Mouse (Mus musculus): Measurements from ENCODE around the gene Uchl3.

Gene Uchl3

GRCm38 (mm10) chr14:101666536-101666935, 12.8 kb downstream of the Uchl3 start:
- DNase-seq (ENCODE audit: low read depth, low spot score), result no peak

- DNase-seq (ENCODE audit: low read depth, low spot score), result no peak
These were observed 14.9 kb downstream of the Uchl3 start for GRCm38 (mm10) chr14:101668626-101669025.

GRCm38 (mm10) chr14:101672226-101672625, 18.5 kb downstream of the Uchl3 start:
- no peak for DNase-seq (ENCODE audit: low read depth, low spot score)

GRCm38 (mm10) chr14:101687696-101688095, 33.9 kb downstream of the Uchl3 start:
- no peak for DNase-seq (ENCODE audit: low read depth, low spot score)

- no peak for DNase-seq (ENCODE audit: low read depth, low spot score)
These were observed 34.6 kb downstream of the Uchl3 start for GRCm38 (mm10) chr14:101688406-101688805.

GRCm38 (mm10) chr14:101704479-101704878, 50.7 kb downstream of the Uchl3 start:
- DNase-seq (ENCODE audit: low read depth, low spot score), result no peak

GRCm38 (mm10) chr14:101707088-101707487, 53.3 kb downstream of the Uchl3 start:
- DNase-seq (ENCODE audit: low read depth, low spot score), result no peak

GRCm38 (mm10) chr14:101714414-101714813, 60.6 kb downstream of the Uchl3 start:
- DNase-seq (ENCODE audit: low read depth, low spot score), result no peak

GRCm38 (mm10) chr14:101729237-101729971, 75.6 kb downstream of the Uchl3 start, which contains the start of the genes Gm9922 and Lmo7:
Gene Gm9922 (minus strand): TSS chr14:101729814.
Gene Lmo7 (plus strand): TSS chr14:101729957.
- DNase-seq (ENCODE audit: low read depth, low spot score), result no peak

- DNase-seq (ENCODE audit: low read depth, low spot score), result no peak
These were observed 76.4 kb downstream of the Uchl3 start for GRCm38 (mm10) chr14:101729972-101730692.

- DNase-seq (ENCODE audit: low read depth, low spot score), result no peak
These were observed 80.0 kb downstream of the Uchl3 start for GRCm38 (mm10) chr14:101733542-101734303.

- DNase-seq (ENCODE audit: low read depth, low spot score), result no peak
These were observed 83.7 kb downstream of the Uchl3 start for GRCm38 (mm10) chr14:101737501-101737900.

Data from retina, adult 2 months (tissue).